Mouse (Mus musculus) heart, embryonic 11.5 days (tissue): ENCODE results near the gene Jagn1. TPM values are rescaled to one million over a fixed set of nuclear protein-coding genes. Genes with fewer than 3 reads are reported as not detected.

ENCODE experiments used
- ATAC-seq: fragments of 200-750 bp; cut with Nextera tagmentation; replicated peaks from 2 replicates; pipeline ENCODE4 v1.8.0; 2017; ENCODE audit warnings: moderate library complexity; ENCODE audit not compliant: insufficient number of reproducible peaks, low FRiP score, low TSS enrichment
- H3K27ac ChIP-seq: fragments of 300-500 bp; sonication (generic); 2 replicates; pipeline ENCODE4 v1.5.1; 2014; ENCODE audit warnings: mild to moderate bottlenecking, low read depth, low read length
- H3K27me3 ChIP-seq: fragments of 300-500 bp; sonication (generic); 2 replicates; pipeline ENCODE4 v1.6.1; 2014; ENCODE audit warnings: mild to moderate bottlenecking, low read length, mixed read lengths; ENCODE audit not compliant: control insufficient read depth, insufficient read depth
- H3K36me3 ChIP-seq: fragments of 300-500 bp; sonication (generic); 2 replicates; pipeline ENCODE4 v1.6.1; 2014; ENCODE audit warnings: mild to moderate bottlenecking, low read length, moderate library complexity, mixed read lengths; ENCODE audit not compliant: control insufficient read depth, insufficient read depth
- H3K4me1 ChIP-seq: fragments of 300-500 bp; sonication (generic); 2 replicates; pipeline ENCODE4 v1.6.1; 2014; ENCODE audit warnings: low read length; ENCODE audit not compliant: control insufficient read depth, insufficient read depth
- H3K4me2 ChIP-seq: fragments of 300-500 bp; sonication (generic); 2 replicates; pipeline ENCODE4 v1.6.1; 2014; ENCODE audit warnings: mild to moderate bottlenecking, moderate library complexity
- H3K4me3 ChIP-seq: fragments of 300-500 bp; sonication (generic); 2 replicates; pipeline ENCODE4 v1.5.1; 2014; ENCODE audit warnings: low read depth, low read length
- H3K9ac ChIP-seq: fragments of 300-500 bp; sonication (generic); 2 replicates; pipeline ENCODE4 v1.6.1; 2014; ENCODE audit warnings: mild to moderate bottlenecking, low read depth, low read length, moderate library complexity
- H3K9me3 ChIP-seq: fragments of 300-500 bp; sonication (generic); replicated peaks from 2 replicates; pipeline ENCODE4 v1.6.1; 2016; ENCODE audit warnings: low read length; ENCODE audit not compliant: control insufficient read depth
- WGBS: fragments of 180-500 bp; shearing (Covaris S2); extraction: QIAGEN DNeasy Blood & Tissue Kit; methylation state at CpG from one replicate; pipeline ENCODE4 v1.1.7; 2014; ENCODE audit not compliant: insufficient replicate concordance; 5-methylcytosine and 5-hydroxymethylcytosine counted together
- polyA plus RNA-seq: library from polyadenylated mRNA; unstranded; fragments of >200 nt; fragmentation: Nextera tagmentation; extraction: Ambion mirVana; gene quantifications from 2 replicates; pipeline ENCODE4 v1.2.1, GENCODE M21; 2014

Gene Jagn1
- polyA plus RNA-seq, 1 experiment from 2014 or later: 65.8 TPM

- Histone ChIP-seq H3K36me3 (no peaks in the 10 kb centered on the region), H3K9ac (no peak overlapping the region), H3K4me1 (no peaks in the 10 kb centered on the region), H3K4me2 (no peak overlapping the region), H3K27me3 (no peaks in the 10 kb centered on the region), H3K9me3 (no peaks in the 10 kb centered on the region), H3K27ac (no peak overlapping the region), H3K4me3 (no peak overlapping the region)
- WGBS: 90% methylated on average over 16 of the region's 16 CpGs
- no peak for ATAC-seq
These were observed 14.4 kb upstream of the Jagn1 start for GRCm38 (mm10) chr6:113428006-113428405.

GRCm38 (mm10) chr6:113429965-113430364 is 12.4 kb upstream of the Jagn1 start:
- Histone ChIP-seq H3K4me2 (no peak overlapping the region), H3K9ac (no peak overlapping the region), H3K9me3 (no peaks in the 10 kb centered on the region), H3K27ac (no peak overlapping the region), H3K4me3 (no peak overlapping the region), H3K4me1 (no peaks in the 10 kb centered on the region), H3K27me3 (no peaks in the 10 kb centered on the region), H3K36me3 (no peaks in the 10 kb centered on the region)
- ATAC-seq: no peak
- 66% methylated on average over 3 of the region's 3 CpGs for WGBS

GRCm38 (mm10) chr6:113430846-113431245 is 11.5 kb upstream of the Jagn1 start:
- 51% methylated on average over 3 of the region's 3 CpGs for WGBS
- H3K27me3 ChIP-seq: no peaks in the 10 kb centered on the region
- no peak for ATAC-seq
- H3K9ac ChIP-seq: no peak overlapping the region
- H3K4me3 ChIP-seq: no peak overlapping the region
- no peaks in the 10 kb centered on the region for H3K4me1 ChIP-seq
- no peaks in the 10 kb centered on the region for H3K9me3 ChIP-seq
- H3K27ac ChIP-seq: no peak overlapping the region
- H3K4me2 ChIP-seq: no peak overlapping the region
- no peaks in the 10 kb centered on the region for H3K36me3 ChIP-seq

- Histone ChIP-seq H3K9ac (no peak overlapping the region), H3K27me3 (no peaks in the 10 kb centered on the region), H3K36me3 (no peaks in the 10 kb centered on the region), H3K9me3 (no peaks in the 10 kb centered on the region), H3K27ac (no peak overlapping the region), H3K4me1 (no peaks in the 10 kb centered on the region), H3K4me3 (no peak overlapping the region), H3K4me2 (no peak overlapping the region)
- WGBS: 54% methylated on average over 3 of the region's 3 CpGs
- ATAC-seq: no peak
These were observed 10.6 kb upstream of the Jagn1 start for GRCm38 (mm10) chr6:113431801-113432200.

- H3K27me3 ChIP-seq: no peaks in the 10 kb centered on the region
- H3K4me1 ChIP-seq: no peaks in the 10 kb centered on the region
- no peaks in the 10 kb centered on the region for H3K36me3 ChIP-seq
- no peak overlapping the region for H3K4me3 ChIP-seq
- H3K4me2 ChIP-seq: no peak overlapping the region
- 73% methylated on average over 3 of the region's 3 CpGs for WGBS
- no peaks in the 10 kb centered on the region for H3K9me3 ChIP-seq
- H3K27ac ChIP-seq: no peak overlapping the region
- ATAC-seq: no peak
- H3K9ac ChIP-seq: no peak overlapping the region
These were observed 8.7 kb upstream of the Jagn1 start for GRCm38 (mm10) chr6:113433661-113434060.

- H3K27me3 ChIP-seq: no peaks in the 10 kb centered on the region
- no peaks in the 10 kb centered on the region for H3K36me3 ChIP-seq
- no peaks in the 10 kb centered on the region for H3K9me3 ChIP-seq
- 68% methylated on average over 7 of the region's 7 CpGs for WGBS
- no peaks in the 10 kb centered on the region for H3K4me1 ChIP-seq
- H3K9ac ChIP-seq: no peak overlapping the region
- ATAC-seq: no peak
- H3K4me3 ChIP-seq: no peak overlapping the region
- no peak overlapping the region for H3K4me2 ChIP-seq
- H3K27ac ChIP-seq: no peak overlapping the region
These were observed 7.7 kb upstream of the Jagn1 start for GRCm38 (mm10) chr6:113434691-113435090.

- ATAC-seq: no peak
- WGBS: 68% methylated on average over 9 of the region's 9 CpGs
- Histone ChIP-seq H3K27ac (no peak within 1 kb of the TSS), H3K27me3 (no peaks in the 10 kb centered on the region), H3K4me1 (no peaks in the 10 kb centered on the region), H3K9ac (no peak within 1 kb of the TSS), H3K4me2 (no peak within 1 kb of the TSS), H3K4me3 (no peak within 1 kb of the TSS), H3K9me3 (no peaks in the 10 kb centered on the region), H3K36me3 (no peaks in the 10 kb centered on the region)
These were observed 6.6 kb upstream of the Jagn1 start, which contains the start of gene Cidec for GRCm38 (mm10) chr6:113435664-113436205. Cidec (minus strand) TSS chr6:113435760.

GRCm38 (mm10) chr6:113437135-113437534 is 5.2 kb upstream of the Jagn1 start:
- WGBS: 64% methylated on average over 12 of the region's 12 CpGs
- Histone ChIP-seq H3K36me3 (no peaks in the 10 kb centered on the region), H3K9ac (no peak overlapping the region), H3K4me3 (no peak overlapping the region), H3K27me3 (no peaks in the 10 kb centered on the region), H3K27ac (no peak overlapping the region), H3K4me2 (no peak overlapping the region), H3K9me3 (no peaks in the 10 kb centered on the region), H3K4me1 (no peaks in the 10 kb centered on the region)
- ATAC-seq: no peak

GRCm38 (mm10) chr6:113438721-113439430 is 3.5 kb upstream of the Jagn1 start:
- Histone ChIP-seq H3K27ac (no peak overlapping the region), H3K4me2 (no peak overlapping the region), H3K36me3 (no peaks in the 10 kb centered on the region), H3K27me3 (no peaks in the 10 kb centered on the region), H3K4me1 (peaks cover 8% of the 10 kb centered on the region; the same call in 1 of the 2 replicates), H3K9me3 (no peaks in the 10 kb centered on the region), H3K4me3 (no peak overlapping the region), H3K9ac (no peak overlapping the region)
- no peak for ATAC-seq
- WGBS: 51% methylated on average over 12 of the region's 12 CpGs
